Mouse (Mus musculus) intestine, embryonic 16.5 days (tissue): ENCODE measurements around the gene Vmn1r1. TPM values are rescaled to one million over a fixed set of nuclear protein-coding genes. Genes with fewer than 3 reads are reported as not detected.
"Not testable (repeated sequence)": the region's sequence is repeated elsewhere in the genome, so short reads cannot be mapped to it uniquely, and the experiment has no call there.

Experiments used
- ATAC-seq: fragments of 200-750 bp; cut with Nextera tagmentation; 2 replicates; pipeline ENCODE4 v1.8.0; 2017; ENCODE audit warnings: moderate TSS enrichment, moderate library complexity
- H3K27ac ChIP-seq: fragments of 300-500 bp; sonication (generic); 2 replicates; pipeline ENCODE4 v1.5.1; 2014; ENCODE audit warnings: mild to moderate bottlenecking, low read length
- H3K27me3 ChIP-seq: fragments of 300-500 bp; sonication (generic); replicated peaks from 2 replicates; pipeline ENCODE4 v1.6.1; 2014; ENCODE audit warnings: low read length, control low read depth, mixed read lengths; ENCODE audit not compliant: control insufficient read depth, insufficient read depth
- H3K36me3 ChIP-seq: fragments of 300-500 bp; sonication (generic); 2 replicates; pipeline ENCODE4 v1.6.1; 2014; ENCODE audit warnings: low read length, control low read depth; ENCODE audit not compliant: control insufficient read depth, insufficient read depth
- H3K4me1 ChIP-seq: fragments of 300-500 bp; sonication (generic); 2 replicates; pipeline ENCODE4 v1.6.1; 2014; ENCODE audit warnings: low read length, control low read depth, mixed read lengths; ENCODE audit not compliant: control insufficient read depth, insufficient read depth
- H3K4me2 ChIP-seq: fragments of 300-500 bp; sonication (generic); 2 replicates; pipeline ENCODE4 v1.6.1; 2014; ENCODE audit warnings: low read depth, low read length, control low read depth
- H3K4me3 ChIP-seq: fragments of 300-500 bp; sonication (generic); 2 replicates; pipeline ENCODE4 v1.5.1; 2014; ENCODE audit warnings: mild to moderate bottlenecking, low read length
- H3K9ac ChIP-seq: fragments of 300-500 bp; sonication (generic); 2 replicates; pipeline ENCODE4 v1.6.1; 2014; ENCODE audit warnings: low read depth, low read length
- H3K9me3 ChIP-seq: fragments of 300-500 bp; sonication (generic); 2 replicates; pipeline ENCODE4 v1.6.1; 2016; ENCODE audit warnings: low read length, control low read depth; ENCODE audit not compliant: control insufficient read depth
- WGBS: fragments of 180-500 bp; shearing (Covaris S2); extraction: QIAGEN DNeasy Blood & Tissue Kit; methylation state at CpG from one replicate; pipeline ENCODE4 v1.1.7; 2014; 5-methylcytosine and 5-hydroxymethylcytosine counted together
- polyA plus RNA-seq: library from polyadenylated mRNA; unstranded; fragments of >200 nt; fragmentation: Nextera tagmentation; extraction: Ambion mirVana; gene quantifications from 2 replicates; pipeline ENCODE4 v1.2.1, GENCODE M21; 2015

Vmn1r1 gene
- polyA plus RNA-seq: not detected in 2 replicates

- no peak for ATAC-seq
- H3K27me3 ChIP-seq: no peaks in the 10 kb centered on the region
- WGBS: 81% methylated on average over 7 of the region's 7 CpGs
Observed at GRCm38 (mm10) chr1:182164386-182164785, at the start of gene Vmn1r1. TSS of gene Vmn1r1 (minus strand) at chr1:182164486.

DNA sequence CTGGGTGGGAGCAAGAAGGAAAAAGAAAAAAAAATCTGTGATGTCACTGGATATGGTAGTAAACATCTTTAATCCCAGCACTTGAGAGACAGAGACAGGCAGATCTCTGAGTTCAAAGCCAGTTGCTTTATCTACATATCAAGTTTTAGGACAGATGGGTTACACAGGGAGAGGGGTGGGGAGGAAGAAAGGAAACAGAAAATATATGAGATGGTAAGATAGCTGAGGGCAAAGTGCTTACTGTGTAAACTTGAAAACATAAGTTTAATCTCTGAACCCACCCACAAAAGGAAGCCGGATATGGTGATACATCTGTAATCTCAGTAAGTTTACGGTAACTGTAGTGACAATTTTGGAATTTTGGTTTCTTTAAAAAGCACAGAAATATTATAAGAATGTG lies 46.0 kb upstream of the Vmn1r1 start:
- Histone ChIP-seq H3K27ac (no peak overlapping the region), H3K9ac (no peak overlapping the region), H3K4me1 (no peaks in the 10 kb centered on the region), H3K4me3 (no peak overlapping the region), H3K36me3 (no peaks in the 10 kb centered on the region), H3K27me3 (no peaks in the 10 kb centered on the region), H3K4me2 (no peak overlapping the region), H3K9me3 (no peaks in the 10 kb centered on the region)
- no peak for ATAC-seq
- 90% methylated on average over 2 of the region's 2 CpGs for WGBS

More at GRCm38 (mm10) chr1:182164386-182164785, at the start of gene Vmn1r1:
- Histone ChIP-seq H3K4me1 (no peaks in the 10 kb centered on the region), H3K4me3 (no peak within 1 kb of the TSS), H3K27ac (no peak within 1 kb of the TSS), H3K4me2 (no peak within 1 kb of the TSS), H3K9me3 (no peaks in the 10 kb centered on the region), H3K9ac (no peak within 1 kb of the TSS), H3K36me3 (no peaks in the 10 kb centered on the region)

DNA sequence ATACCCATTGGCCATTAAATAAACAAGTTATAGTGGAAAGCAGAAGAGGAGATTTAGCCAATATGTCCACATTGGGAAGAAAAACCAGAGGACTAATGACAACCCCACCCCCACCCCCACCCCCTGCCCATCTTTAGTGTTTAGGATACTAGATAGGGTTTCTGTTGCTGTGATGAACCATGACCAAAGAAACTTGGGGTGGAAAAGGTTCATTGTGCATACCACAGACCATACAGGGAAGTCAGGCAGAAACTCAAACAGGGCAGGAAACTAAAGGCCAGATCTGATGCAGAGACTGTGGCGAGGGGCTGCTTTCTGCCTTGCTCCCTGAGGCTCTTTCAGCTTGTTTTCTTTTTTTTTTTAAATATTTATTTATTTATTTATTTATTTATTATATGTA lies 28.3 kb upstream of the Vmn1r1 start:
- H3K4me3 ChIP-seq: no peak overlapping the region
- no peaks in the 10 kb centered on the region for H3K36me3 ChIP-seq
- H3K27me3 ChIP-seq: no peaks in the 10 kb centered on the region
- H3K9me3 ChIP-seq: no peaks in the 10 kb centered on the region
- H3K9ac ChIP-seq: no peak overlapping the region
- no peak overlapping the region for H3K27ac ChIP-seq
- H3K4me1 ChIP-seq: 0 out of 2 replicates have a peak, but pooled peaks cover 2% of the 10 kb centered on the region
- 80% methylated on average over 1 of the region's 1 CpGs for WGBS
- ATAC-seq: no peak
- H3K4me2 ChIP-seq: no peak overlapping the region

DNA sequence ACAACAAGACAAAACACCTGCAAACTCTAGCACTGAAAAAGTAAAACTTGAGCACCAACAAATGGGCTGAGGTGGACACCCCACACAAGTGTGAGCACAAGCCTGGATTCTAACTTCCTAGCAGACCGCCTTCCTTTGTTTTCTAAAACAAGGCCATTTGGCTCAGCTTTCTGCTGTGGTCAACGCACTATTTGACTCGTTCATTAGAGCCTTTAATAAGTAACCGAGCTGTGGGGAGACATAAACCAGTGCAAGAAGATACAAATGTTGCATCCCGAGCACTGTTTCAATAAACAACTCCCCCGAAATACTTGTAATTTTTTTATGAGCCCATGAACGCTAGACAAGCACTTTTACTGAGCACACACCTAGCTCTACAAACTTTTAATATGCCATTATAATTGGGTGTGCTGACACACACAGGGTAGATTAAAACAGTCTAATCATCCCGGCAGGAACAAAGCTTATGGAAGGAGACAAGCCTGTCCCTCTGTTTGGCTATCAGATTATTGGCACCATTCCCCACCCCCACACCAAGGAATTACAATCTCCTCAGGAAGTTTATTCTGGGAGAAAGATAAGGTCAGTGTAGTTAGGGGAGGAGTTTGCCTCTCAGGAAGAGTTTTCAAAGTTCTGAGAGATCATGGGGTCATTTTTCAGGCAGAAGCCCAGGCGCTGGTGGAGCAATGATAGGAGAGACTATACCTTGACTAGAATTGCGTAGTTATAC lies 27.7 kb upstream of the Vmn1r1 start:
- Histone ChIP-seq H3K9ac (no peak overlapping the region), H3K36me3 (no peaks in the 10 kb centered on the region), H3K9me3 (no peaks in the 10 kb centered on the region), H3K27me3 (no peaks in the 10 kb centered on the region), H3K4me2 (no peak overlapping the region), H3K4me3 (no peak overlapping the region), H3K27ac (no peak overlapping the region), H3K4me1 (0 out of 2 replicates have a peak, but pooled peaks cover 2% of the 10 kb centered on the region)
- 0 out of 2 replicates have a peak, but pooled peaks have one; percentile 11 for ATAC-seq
- WGBS: 44% methylated on average over 10 of the region's 10 CpGs

- Histone ChIP-seq H3K4me2 (no peak overlapping the region), H3K4me3 (no peak overlapping the region), H3K9ac (no peak overlapping the region), H3K4me1 (0 out of 2 replicates have a peak, but pooled peaks cover 2% of the 10 kb centered on the region), H3K27ac (no peak overlapping the region), H3K9me3 (no peaks in the 10 kb centered on the region), H3K27me3 (no peaks in the 10 kb centered on the region), H3K36me3 (no peaks in the 10 kb centered on the region)
- no peak for ATAC-seq
- 60% methylated on average over 4 of the region's 5 CpGs for WGBS
Observed at GRCm38 (mm10) chr1:182191181-182191580, 26.9 kb upstream of the Vmn1r1 start.

DNA sequence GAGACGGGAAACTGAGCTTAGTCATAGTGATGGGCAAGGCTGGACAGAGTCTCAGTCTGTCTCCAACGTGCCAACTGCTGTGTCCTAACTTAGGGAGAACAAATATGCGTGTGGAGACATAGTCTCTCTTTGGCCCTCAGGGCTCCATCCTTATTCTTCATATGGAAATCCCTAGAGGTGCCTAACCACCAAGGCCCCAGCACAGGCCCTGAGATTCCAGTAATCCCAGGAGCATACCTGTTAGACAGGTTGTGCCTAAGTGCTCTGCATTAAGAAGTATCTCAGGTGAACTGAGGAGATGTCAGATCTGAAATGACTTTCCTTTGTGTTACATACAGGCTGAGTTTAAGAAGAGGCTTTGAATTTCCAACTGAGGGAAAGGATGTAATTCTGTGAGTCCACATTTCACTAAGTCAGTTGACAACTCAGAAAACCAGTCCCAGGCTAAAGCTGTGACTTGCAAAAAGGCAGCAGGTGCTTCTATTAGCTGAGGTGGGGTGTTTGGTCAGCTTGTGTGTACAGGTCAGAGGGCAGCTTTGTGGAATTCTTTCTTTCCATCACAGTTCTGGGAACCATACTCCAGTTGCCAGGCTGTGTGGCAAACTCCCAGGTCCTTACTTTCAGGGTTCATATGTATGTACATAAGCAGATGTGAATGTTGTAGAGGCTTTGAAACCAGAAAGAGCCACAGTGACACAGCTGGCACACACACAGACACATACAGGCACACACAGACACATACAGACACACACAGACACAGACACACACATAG lies 25.6 kb upstream of the Vmn1r1 start:
- H3K4me2 ChIP-seq: no peak overlapping the region
- H3K4me3 ChIP-seq: no peak overlapping the region
- no peak overlapping the region for H3K27ac ChIP-seq
- no peak for ATAC-seq
- no peaks in the 10 kb centered on the region for H3K36me3 ChIP-seq
- no peak overlapping the region for H3K9ac ChIP-seq
- H3K27me3 ChIP-seq: no peaks in the 10 kb centered on the region
- H3K4me1 ChIP-seq: 0 out of 2 replicates have a peak, but pooled peaks cover 2% of the 10 kb centered on the region
- 66% methylated on average over 3 of the region's 3 CpGs for WGBS
- H3K9me3 ChIP-seq: no peaks in the 10 kb centered on the region

DNA sequence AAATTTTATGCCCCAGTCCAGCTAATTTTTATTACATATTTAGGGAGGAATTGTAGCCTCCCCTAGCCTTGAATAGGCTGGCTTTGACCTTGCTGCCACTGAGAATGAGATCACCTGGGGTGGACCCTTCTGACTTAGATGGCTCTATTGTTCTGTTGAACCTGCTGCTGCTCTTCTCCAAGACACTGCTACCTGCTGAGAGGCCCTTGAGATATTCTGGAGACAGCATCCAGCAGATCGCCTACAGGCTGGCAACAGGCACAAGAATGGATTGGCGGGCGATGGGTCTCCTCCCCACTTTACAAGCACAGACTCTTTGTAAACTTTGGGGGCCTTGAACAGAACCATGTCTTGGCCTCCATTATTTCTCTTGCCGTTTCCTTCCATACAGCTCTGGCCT lies 18.2 kb upstream of the Vmn1r1 start:
- not testable (repeated sequence) for H3K4me2 ChIP-seq, H3K4me1 ChIP-seq, H3K9ac ChIP-seq, H3K4me3 ChIP-seq, H3K27me3 ChIP-seq, H3K9me3 ChIP-seq, H3K27ac ChIP-seq, H3K36me3 ChIP-seq, ATAC-seq
- 84% methylated on average over 4 of the region's 4 CpGs for WGBS

- Histone ChIP-seq H3K27me3 (no peaks in the 10 kb centered on the region), H3K4me2 (no peak overlapping the region), H3K4me1 (no peaks in the 10 kb centered on the region), H3K4me3 (no peak overlapping the region), H3K27ac (no peak overlapping the region), H3K9me3 (no peaks in the 10 kb centered on the region), H3K9ac (no peak overlapping the region), H3K36me3 (no peaks in the 10 kb centered on the region)
- 76% methylated on average over 5 of the region's 5 CpGs for WGBS
- ATAC-seq: no peak
Observed at GRCm38 (mm10) chr1:182181456-182182305, 17.4 kb upstream of the Vmn1r1 start.

DNA sequence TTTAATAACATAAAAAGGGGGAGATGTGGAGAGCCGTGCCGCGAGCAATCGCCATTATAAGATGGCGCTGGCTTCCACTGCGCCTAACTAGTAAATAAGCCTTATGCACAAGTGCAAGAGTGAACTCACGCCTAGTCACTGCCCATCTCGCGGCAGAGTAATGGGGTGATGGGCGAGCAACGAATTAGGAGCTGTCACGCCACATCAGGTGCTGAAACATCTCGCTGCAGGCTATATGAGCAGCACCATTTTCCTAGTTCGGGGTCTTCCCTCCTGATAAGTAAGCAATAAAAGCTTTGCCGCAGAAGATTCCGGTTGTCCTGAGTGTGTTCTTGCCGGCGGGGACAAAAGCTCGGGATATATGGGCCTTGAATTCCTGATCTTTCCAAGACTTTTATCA lies 12.7 kb upstream of the Vmn1r1 start:
- H3K27ac ChIP-seq, H3K4me2 ChIP-seq, H3K9me3 ChIP-seq, H3K4me3 ChIP-seq, H3K9ac ChIP-seq, H3K27me3 ChIP-seq, H3K4me1 ChIP-seq, H3K36me3 ChIP-seq, ATAC-seq: not testable (repeated sequence)
- 93% methylated on average over 19 of the region's 19 CpGs for WGBS
